Mouse (Mus musculus) thymus, adult 2 months (tissue): Measurements from ENCODE around the gene Hist1h4f.

ENCODE experiments used
- CTCF ChIP-seq: fragments of 200-500 bp; IDR thresholded peaks from 2 replicates; pipeline ENCODE4 v1.5.1; 2012; ENCODE audit warnings: mild to moderate bottlenecking, control low read depth, low read length, moderate library complexity, borderline replicate concordance; ENCODE audit not compliant: control insufficient read depth, poor library complexity, insufficient read depth; ENCODE audit errors: extremely low read depth
- POLR2A ChIP-seq: fragments of 200-500 bp; IDR thresholded peaks from 2 replicates; pipeline ENCODE4 v1.6.1; 2012; ENCODE audit warnings: mild to moderate bottlenecking, low read length, control low read depth, moderate library complexity; ENCODE audit not compliant: control insufficient read depth, poor library complexity, insufficient read depth; ENCODE audit errors: extremely low read depth

DNA sequence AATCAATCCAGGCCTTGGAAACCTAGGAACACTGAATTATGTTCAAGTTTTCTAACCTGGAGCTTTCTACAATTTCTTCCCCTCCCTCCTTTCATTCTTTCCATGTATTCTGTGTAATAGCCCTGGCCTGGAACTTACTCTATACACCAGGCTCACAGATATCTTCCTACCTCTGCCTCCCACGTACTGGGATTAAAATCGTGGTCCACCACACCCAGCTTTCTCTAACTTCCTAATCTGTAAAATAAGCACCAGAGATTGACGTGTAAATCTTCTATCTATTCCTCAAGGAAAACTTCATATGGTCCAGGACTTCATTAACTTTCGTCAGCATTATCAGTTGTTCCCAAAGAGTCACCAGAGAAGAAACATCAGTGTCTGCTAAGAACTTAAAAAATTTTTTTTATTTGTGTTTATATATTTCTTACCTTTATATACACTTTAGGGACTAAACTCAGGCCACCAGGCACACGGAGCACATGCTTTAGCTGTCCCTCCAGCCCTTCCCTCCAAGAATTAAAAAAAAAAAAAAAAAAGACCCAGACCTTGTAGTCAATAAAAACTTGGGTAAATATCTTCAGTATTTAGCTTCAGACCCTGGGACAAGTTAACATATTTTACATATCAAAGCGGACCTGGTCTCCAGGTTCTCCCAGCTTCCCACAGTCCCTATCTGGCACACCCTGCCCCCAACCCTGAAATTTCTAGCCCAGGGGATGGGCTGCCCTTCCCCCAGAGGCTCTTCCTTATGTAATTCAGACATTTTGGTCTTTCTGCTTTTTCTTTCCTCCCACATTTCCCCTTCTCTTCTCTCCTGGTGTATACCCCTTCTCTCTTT lies 31.0 kb upstream of the Hist1h4f start:
- TF ChIP-seq CTCF = no peak
- no peak for TF ChIP-seq POLR2A
